In the genomic region with DNA sequence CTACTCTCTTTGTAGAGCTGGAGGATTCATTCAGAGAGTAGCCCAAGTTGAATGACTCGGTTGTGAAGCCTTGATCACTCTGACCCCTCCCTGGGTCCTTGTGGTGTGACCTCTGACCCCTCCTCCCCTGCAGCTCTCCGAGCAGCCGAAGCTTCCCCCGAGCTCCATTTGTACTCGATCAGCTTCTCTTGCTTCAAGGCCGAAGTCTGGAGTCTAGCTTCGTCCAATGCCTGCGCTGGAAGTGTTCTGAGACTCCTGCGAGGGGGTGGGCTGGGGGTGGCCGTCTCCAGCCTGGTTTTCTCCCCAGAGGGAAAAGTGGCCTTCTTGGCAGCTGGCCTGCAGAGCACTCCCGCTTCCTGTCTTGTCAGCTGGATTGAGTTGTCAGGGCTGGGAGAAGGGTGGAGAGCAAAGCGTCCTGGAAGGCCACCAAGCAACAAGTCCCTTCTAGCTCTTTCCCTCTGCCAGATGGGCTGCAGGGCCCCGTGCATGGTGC, we compare ENCODE assay signal across 8 mouse cellular contexts. TPM values are rescaled to one million over a fixed set of nuclear protein-coding genes. Genes with fewer than 3 reads are reported as not detected.
DNase-seq lines count a peak whose midpoint lies in the region; ATAC-seq lines count a peak whose summit lies in the region.

A gene (minus strand): TSS at position 180 of the 493 bp plus-strand sequence.

- H3K36me3 ChIP-seq in heart, embryonic 11.5 days (ENCODE audit: control insufficient read depth, insufficient read depth, low read length) = no peaks in the 10 kb centered on the region
- H3K36me3 ChIP-seq in lung, embryonic 16.5 days (ENCODE audit: control insufficient read depth, insufficient read depth, low read length) = no peaks in the 10 kb centered on the region

- peaks cover 13% of the 10 kb centered on the region; the same call in 1 of the 2 replicates for H3K4me1 ChIP-seq in heart, embryonic 11.5 days (ENCODE audit: control insufficient read depth, insufficient read depth, low read length)
- peaks cover 14% of the 10 kb centered on the region for H3K4me1 ChIP-seq in lung, embryonic 16.5 days (replicated peaks; ENCODE audit: control insufficient read depth, insufficient read depth, low read length)

- H3K9me3 ChIP-seq in heart, embryonic 11.5 days (replicated peaks; ENCODE audit: control insufficient read depth, low read length) = no peaks in the 10 kb centered on the region
- no peaks in the 10 kb centered on the region for H3K9me3 ChIP-seq in lung, embryonic 16.5 days (ENCODE audit: control insufficient read depth, low read length)

- H3K4me2 ChIP-seq in heart, embryonic 11.5 days = peak within 1 kb of the TSS; percentile 44
- peak within 1 kb of the TSS; percentile 12 for H3K4me2 ChIP-seq in lung, embryonic 16.5 days (ENCODE audit: low read depth, low read length)

- H3K27ac ChIP-seq in heart, embryonic 11.5 days (ENCODE audit: low read depth, low read length) = no peak within 1 kb of the TSS
- peak within 1 kb of the TSS; percentile 15; the same call in 1 of the 2 replicates for H3K27ac ChIP-seq in lung, embryonic 16.5 days (ENCODE audit: low read length)

- peak; percentile 17 to 48 for DNase-seq in cerebellum, postnatal 14 days
- no peak for DNase-seq in cerebellum, postnatal 36 days
- DNase-seq in embryo, embryonic 10 days (ENCODE audit: low spot score) = peak; percentile 76
- peak; percentile 64 to 72 for DNase-seq in kidney, adult 8-10 months
- peak; percentile 38 for DNase-seq in right cerebral cortex, adult 18-20 months
- no peak for DNase-seq in thymus, postnatal 25 days

- H3K27me3 ChIP-seq in heart, embryonic 11.5 days (ENCODE audit: control insufficient read depth, insufficient read depth, low read length) = peaks cover 13% of the 10 kb centered on the region
- peaks cover 12% of the 10 kb centered on the region for H3K27me3 ChIP-seq in lung, embryonic 16.5 days (ENCODE audit: control insufficient read depth, insufficient read depth, low read depth, low read length)

- no peak for ATAC-seq in heart, embryonic 11.5 days (replicated peaks; ENCODE audit: insufficient number of reproducible peaks, low FRiP score, low TSS enrichment)
- ATAC-seq in lung, embryonic 16.5 days (ENCODE audit: low read depth) = peak; percentile 92

- 10% methylated on average over 13 of the region's 13 CpGs for WGBS in heart, embryonic 11.5 days (ENCODE audit: insufficient replicate concordance)
- 7% methylated on average over 13 of the region's 13 CpGs for WGBS in lung, embryonic 16.5 days

- H3K4me3 ChIP-seq in heart, embryonic 11.5 days (ENCODE audit: low read depth, low read length) = no peak within 1 kb of the TSS
- H3K4me3 ChIP-seq in lung, embryonic 16.5 days (ENCODE audit: low read length) = no peak within 1 kb of the TSS

- H3K9ac ChIP-seq in heart, embryonic 11.5 days (ENCODE audit: low read depth, low read length) = no peak within 1 kb of the TSS
- no peak within 1 kb of the TSS for H3K9ac ChIP-seq in lung, embryonic 16.5 days (ENCODE audit: low read length)

RNA-seq across cellular contexts. Expression of the gene that starts here (rescaled TPM):
- polyA plus RNA-seq in heart, embryonic 11.5 days (2014; fragmentation: Nextera tagmentation; extraction: Ambion mirVana) = not detected in 2 replicates
- 0.13 and 0.19 TPM in 2 replicates for polyA plus RNA-seq in lung, embryonic 16.5 days (2015; fragmentation: Nextera tagmentation; extraction: Ambion mirVana)

Comparison
In these comparisons a context has a peak if more than half of its experiments do, and no peak if none do; other contexts are left out.
1. DNase-seq: peak in cerebellum, postnatal 14 days (2 of 2), embryo, embryonic 10 days (single experiment), kidney, adult 8-10 months (2 of 2) and right cerebral cortex, adult 18-20 months (single experiment); none in cerebellum, postnatal 36 days (0 of 2) and thymus, postnatal 25 days (single experiment).
2. Peak in ATAC-seq, H3K27ac ChIP-seq and H3K4me2 ChIP-seq in lung, embryonic 16.5 days; RNA of the gene not detected or under 1 TPM.